Mouse (Mus musculus): Measurements from ENCODE around the gene Gspt1.
"Not testable (repeated sequence)": the region's sequence is repeated elsewhere in the genome, so short reads cannot be mapped to it uniquely, and the experiment has no call there.

Gene Gspt1

GRCm38 (mm10) chr16:11253898-11254722 is at the start of gene Gspt1:
TSS of gene Gspt1 (minus strand) at chr16:11254325.
- DNase-seq: peak; percentile 97

- DNase-seq: no peak
These were observed 49.6 kb upstream of the Gspt1 start for GRCm38 (mm10) chr16:11303741-11304140.

- not testable (repeated sequence) for DNase-seq
These were observed 43.6 kb upstream of the Gspt1 start for GRCm38 (mm10) chr16:11297700-11298099.

GRCm38 (mm10) chr16:11295583-11295982 is 41.5 kb upstream of the Gspt1 start:
- DNase-seq: not testable (repeated sequence)

GRCm38 (mm10) chr16:11288873-11289272 is 34.7 kb upstream of the Gspt1 start:
- not testable (repeated sequence) for DNase-seq

- DNase-seq: no peak
These were observed 31.8 kb upstream of the Gspt1 start for GRCm38 (mm10) chr16:11285949-11286348.

GRCm38 (mm10) chr16:11284881-11285280 is 30.8 kb upstream of the Gspt1 start:
- no peak for DNase-seq

- DNase-seq: no peak
These were observed 28.6 kb upstream of the Gspt1 start for GRCm38 (mm10) chr16:11282655-11283232.

- no peak for DNase-seq
These were observed 24.7 kb upstream of the Gspt1 start for GRCm38 (mm10) chr16:11278778-11279177.

- no peak for DNase-seq
These were observed 22.8 kb upstream of the Gspt1 start for GRCm38 (mm10) chr16:11276888-11277287.

- DNase-seq: no peak
These were observed 16.9 kb upstream of the Gspt1 start for GRCm38 (mm10) chr16:11271073-11271472.

- DNase-seq: no peak
These were observed 16.5 kb upstream of the Gspt1 start for GRCm38 (mm10) chr16:11270642-11271041.

- DNase-seq: no peak
These were observed 15.7 kb upstream of the Gspt1 start for GRCm38 (mm10) chr16:11269808-11270207.

- no peak for DNase-seq
These were observed 12.4 kb upstream of the Gspt1 start for GRCm38 (mm10) chr16:11266556-11266955.

GRCm38 (mm10) chr16:11263266-11263665 is 9.1 kb upstream of the Gspt1 start:
- no peak for DNase-seq

GRCm38 (mm10) chr16:11254723-11255164 is 619 bp upstream of the Gspt1 start:
- DNase-seq: no peak

- peak; percentile 49 for DNase-seq
These were observed 877 bp downstream of the Gspt1 start for GRCm38 (mm10) chr16:11253065-11253831.

GRCm38 (mm10) chr16:11247791-11248190 is 6.3 kb downstream of the Gspt1 start:
- no peak for DNase-seq

- DNase-seq: no peak
These were observed 8.4 kb downstream of the Gspt1 start for GRCm38 (mm10) chr16:11245767-11246166.

- no peak for DNase-seq
These were observed 11.7 kb downstream of the Gspt1 start for GRCm38 (mm10) chr16:11242401-11242800.

- no peak for DNase-seq
These were observed 36.3 kb downstream of the Gspt1 start for GRCm38 (mm10) chr16:11217801-11218200.

GRCm38 (mm10) chr16:11203600-11204390 is 50.3 kb downstream of the Gspt1 start:
- DNase-seq: no peak

Data from lung, postnatal 14 days (tissue).